Comparison of ENCODE assay signal across 8 mouse cellular contexts in genomic region chr12:105955764-105956290, GRCm38 (mm10). TPM values are rescaled to one million over a fixed set of nuclear protein-coding genes. Genes with fewer than 3 reads are reported as not detected.
DNase-seq lines count a peak whose midpoint lies in the region; ATAC-seq lines count a peak whose summit lies in the region.

No protein-coding gene starts in this region.

- peak; percentile 47 to 48 for DNase-seq in cerebellum, postnatal 10 days
- no peak for DNase-seq in cerebellum, adult 9-10 months
- peak; percentile 23 to 42 for DNase-seq in left cerebral cortex, adult 18-20 months (ENCODE audit: low spot score in 2 of 2)
- no peak for DNase-seq in left cerebral cortex, adult 11 months (ENCODE audit: low spot score)
- DNase-seq in adrenal gland, postnatal 25 days: peak; percentile 33
- DNase-seq in left cerebral cortex, postnatal 25 days (ENCODE audit: low spot score in 2 of 2): peak; percentile 35 to 56
- DNase-seq in gastrocnemius, postnatal 4 days (ENCODE audit: low spot score in 2 of 2): no peak

- ATAC-seq in monocyte, adult 5-6 weeks (replicated peaks; ENCODE audit: insufficient number of reproducible peaks, low FRiP score, low TSS enrichment, poor library complexity, severe bottlenecking): no peak

- intact Hi-C loops in left cerebral cortex, postnatal 25 days (cut with DNase I): loop anchor here (2.0 kb wide), 1 partner anchor 99 kb away; no protein-coding TSS in a partner anchor

RNA-seq across cellular contexts. Expression of gene Vrk1, which starts 54.2 kb away (rescaled TPM):
- total RNA-seq in left cerebral cortex, adult 18-20 months (2021): 10 to 100 TPM; 14.4 to 16.6 TPM
- 17.7 and 24.6 TPM in 2 replicates for total RNA-seq in adrenal gland, postnatal 25 days (2021)
- 10 to 100 TPM; 12.6 to 17.7 TPM for total RNA-seq in left cerebral cortex, postnatal 25 days (2021)
- 66.1 to 119 TPM (median 109 TPM) in 3 replicates for total RNA-seq in monocyte, adult 5-6 weeks (2017)
- total RNA-seq in gastrocnemius, postnatal 4 days (2021): 10 to 100 TPM; 15.1 to 16.7 TPM

Comparison
In these comparisons a context has a peak if more than half of its experiments do, and no peak if none do; other contexts are left out.
1. DNase-seq: peak in cerebellum, postnatal 10 days (2 of 2), left cerebral cortex, adult 18-20 months (2 of 2), adrenal gland, postnatal 25 days (single experiment) and left cerebral cortex, postnatal 25 days (2 of 2); none in cerebellum, adult 9-10 months (single experiment), left cerebral cortex, adult 11 months (single experiment) and gastrocnemius, postnatal 4 days (0 of 2).